Mouse (Mus musculus) gonadal fat pad, adult 2 months (tissue): Measurements from ENCODE around the gene G3bp2. TPM values are rescaled to one million over a fixed set of nuclear protein-coding genes. Genes with fewer than 3 reads are reported as not detected.

Source experiments
- DNase-seq: peaks from one replicate; pipeline ENCODE4 v3.0.0-alpha.2; 2012; ENCODE audit warnings: low read depth
- polyA plus RNA-seq: library from polyadenylated mRNA; depleted of rRNA; stranded (reverse); fragments of >200 nt; gene quantifications from 2 replicates; pipeline ENCODE4 v1.2.3, GENCODE M21; 2012

G3bp2 gene
- polyA plus RNA-seq, 1 experiment, result 31.6 TPM

- no peak for DNase-seq
Observed at GRCm38 (mm10) chr5:92098351-92099109, 15.0 kb upstream of the G3bp2 start.

GRCm38 (mm10) chr5:92097779-92098178, 14.3 kb upstream of the G3bp2 start:
- DNase-seq, result no peak

GRCm38 (mm10) chr5:92096786-92097185, 13.3 kb upstream of the G3bp2 start:
- no peak for DNase-seq

GRCm38 (mm10) chr5:92094062-92094415, 10.5 kb upstream of the G3bp2 start:
- DNase-seq, result no peak

- no peak for DNase-seq
Observed at GRCm38 (mm10) chr5:92093263-92094061, 9.9 kb upstream of the G3bp2 start.

- DNase-seq, result no peak
Observed at GRCm38 (mm10) chr5:92087469-92087868, 4.0 kb upstream of the G3bp2 start.

- DNase-seq, result no peak
Observed at GRCm38 (mm10) chr5:92085821-92086550, 2.5 kb upstream of the G3bp2 start.

GRCm38 (mm10) chr5:92085246-92085645, 1.7 kb upstream of the G3bp2 start:
- DNase-seq, result no peak

- no peak for DNase-seq
Observed at GRCm38 (mm10) chr5:92082821-92083401, 608 bp downstream of the G3bp2 start.

- DNase-seq, result no peak
Observed at GRCm38 (mm10) chr5:92081326-92081725, 2.2 kb downstream of the G3bp2 start.

GRCm38 (mm10) chr5:92080400-92080799, 3.1 kb downstream of the G3bp2 start:
- DNase-seq, result no peak

GRCm38 (mm10) chr5:92079304-92079703, 4.2 kb downstream of the G3bp2 start:
- DNase-seq, result no peak

GRCm38 (mm10) chr5:92078751-92079150, 4.8 kb downstream of the G3bp2 start:
- DNase-seq, result no peak

- no peak for DNase-seq
Observed at GRCm38 (mm10) chr5:92076273-92076672, 7.2 kb downstream of the G3bp2 start.

- no peak for DNase-seq
Observed at GRCm38 (mm10) chr5:92074061-92074460, 9.5 kb downstream of the G3bp2 start.

GRCm38 (mm10) chr5:92063192-92063591, 20.3 kb downstream of the G3bp2 start:
- no peak for DNase-seq

GRCm38 (mm10) chr5:92052866-92053265, 30.7 kb downstream of the G3bp2 start:
- DNase-seq, result no peak

GRCm38 (mm10) chr5:92050419-92050818, 33.1 kb downstream of the G3bp2 start:
- no peak for DNase-seq

- DNase-seq, result no peak
Observed at GRCm38 (mm10) chr5:92043783-92044182, 39.7 kb downstream of the G3bp2 start, which contains the start of gene Cdkl2. Cdkl2 (minus strand) TSS chr5:92043883.

- DNase-seq, result peak; percentile 63
Observed at GRCm38 (mm10) chr5:92042377-92043348, 40.9 kb downstream of the G3bp2 start.

- DNase-seq, result no peak
Observed at GRCm38 (mm10) chr5:92019960-92020359, 63.6 kb downstream of the G3bp2 start.
